Mouse (Mus musculus) cortical plate, adult 2 months (tissue): Measurements from ENCODE around the gene Aldh3b1.

Experiments
- CTCF ChIP-seq: fragments of 200-500 bp; IDR thresholded peaks from 2 replicates; pipeline ENCODE4 v1.5.1; 2011; ENCODE audit warnings: mild to moderate bottlenecking, control low read depth, low read length; ENCODE audit not compliant: insufficient read depth; ENCODE audit errors: extremely low read depth
- POLR2A ChIP-seq: fragments of 200-500 bp; IDR thresholded peaks from 2 replicates; pipeline ENCODE4 v1.6.1; 2011; ENCODE audit warnings: mild to moderate bottlenecking, low read length, control low read depth; ENCODE audit not compliant: insufficient read depth; ENCODE audit errors: extremely low read depth

DNA sequence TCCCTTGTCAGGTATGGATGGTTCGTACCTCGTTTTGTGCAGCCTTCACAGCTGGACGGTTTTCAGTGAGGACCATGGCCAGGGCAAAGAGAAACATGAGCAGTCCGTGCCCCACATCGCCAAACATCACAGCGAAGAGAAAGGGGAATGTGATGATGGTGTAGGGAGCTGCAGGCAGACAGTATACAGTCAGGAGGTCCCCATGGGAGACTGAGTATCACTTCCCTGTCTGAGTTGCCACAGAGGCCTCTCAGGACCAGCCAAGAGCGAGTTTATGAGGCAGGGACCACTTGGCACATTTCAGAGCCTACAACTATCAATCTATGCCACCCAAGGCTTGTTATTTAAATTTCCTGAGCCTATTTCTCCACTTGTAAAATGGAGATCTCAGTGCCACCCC, 30.7 kb downstream of the Aldh3b1 start:
- TF ChIP-seq CTCF (no peak), POLR2A (no peak)
